Mouse (Mus musculus) monocyte, adult 2 months (primary cell): Measurements from ENCODE around the gene Calml3.

Experiments
- DNase-seq, 2 experiments: peaks; one replicate each; pipeline ENCODE4 v3.0.0; 2022; ENCODE audit warnings: low spot score in 2 of 2, low read depth in 1 of 2

The Calml3 gene

GRCm38 (mm10) chr13:3782499-3782898 lies 21.6 kb downstream of the Calml3 start:
- DNase-seq: no peak

GRCm38 (mm10) chr13:3779575-3780226 lies 24.4 kb downstream of the Calml3 start:
- no peak for DNase-seq

DNA sequence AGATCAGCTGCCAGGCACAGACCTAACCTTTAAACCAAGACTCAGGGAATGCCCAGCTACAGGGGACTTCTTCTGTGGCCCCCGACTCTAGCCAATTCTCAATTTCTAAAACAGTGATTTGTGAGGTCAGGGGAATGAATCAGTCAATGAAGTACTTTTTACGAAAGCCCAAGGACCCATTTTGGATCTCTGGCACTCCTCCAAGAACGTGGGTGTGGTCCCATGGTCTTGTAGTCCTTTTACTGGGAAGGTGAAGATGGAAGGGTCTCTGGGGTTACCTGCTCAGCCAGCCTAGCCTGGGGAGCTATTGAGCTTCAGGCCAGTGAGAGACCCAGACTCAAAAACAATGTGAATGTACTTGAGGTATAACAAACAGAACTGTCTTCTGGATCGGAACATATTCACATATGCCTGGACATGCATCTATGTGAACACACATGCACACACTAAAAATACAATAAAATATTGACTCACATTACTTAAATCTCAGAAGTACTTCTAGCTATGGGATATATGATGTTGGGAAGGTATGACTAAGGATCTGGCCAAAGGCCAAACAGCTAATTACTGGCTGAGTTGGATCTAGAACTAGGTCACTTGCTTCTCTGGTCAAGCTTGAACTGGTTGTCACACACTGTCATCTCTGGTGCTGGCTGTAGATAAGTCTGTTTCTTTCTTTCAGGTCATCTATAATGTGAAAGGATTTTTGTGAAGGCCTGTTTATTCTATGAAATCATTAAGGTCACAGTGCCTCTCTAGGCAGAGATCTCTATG lies 25.3 kb downstream of the Calml3 start:
- no peak for DNase-seq

- no peak for DNase-seq
Observed at GRCm38 (mm10) chr13:3777216-3777912, 26.8 kb downstream of the Calml3 start.

- no peak for DNase-seq
Observed at GRCm38 (mm10) chr13:3776446-3776845, 27.7 kb downstream of the Calml3 start.

- DNase-seq: no peak
Observed at GRCm38 (mm10) chr13:3774991-3775390, 29.1 kb downstream of the Calml3 start.

DNA sequence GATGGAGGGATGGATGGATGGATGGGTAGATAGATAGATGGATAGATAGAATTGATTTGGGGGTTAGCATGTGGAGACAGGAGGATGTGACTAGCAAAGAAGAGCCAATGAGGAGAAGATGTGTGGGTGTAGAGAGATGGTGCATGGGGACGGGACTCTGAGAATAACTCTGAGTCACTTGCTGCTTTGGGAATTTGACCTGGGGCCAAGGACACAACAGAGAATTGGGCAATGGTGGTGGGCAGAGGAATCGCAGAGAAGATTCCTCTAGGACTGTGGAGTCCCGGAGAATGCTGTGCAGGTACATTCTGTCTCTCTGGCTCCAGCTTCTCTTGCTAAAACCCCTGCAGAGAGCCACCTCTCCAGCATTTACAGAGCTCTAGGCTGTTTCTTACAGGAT lies 29.8 kb downstream of the Calml3 start:
- DNase-seq: no peak

DNA sequence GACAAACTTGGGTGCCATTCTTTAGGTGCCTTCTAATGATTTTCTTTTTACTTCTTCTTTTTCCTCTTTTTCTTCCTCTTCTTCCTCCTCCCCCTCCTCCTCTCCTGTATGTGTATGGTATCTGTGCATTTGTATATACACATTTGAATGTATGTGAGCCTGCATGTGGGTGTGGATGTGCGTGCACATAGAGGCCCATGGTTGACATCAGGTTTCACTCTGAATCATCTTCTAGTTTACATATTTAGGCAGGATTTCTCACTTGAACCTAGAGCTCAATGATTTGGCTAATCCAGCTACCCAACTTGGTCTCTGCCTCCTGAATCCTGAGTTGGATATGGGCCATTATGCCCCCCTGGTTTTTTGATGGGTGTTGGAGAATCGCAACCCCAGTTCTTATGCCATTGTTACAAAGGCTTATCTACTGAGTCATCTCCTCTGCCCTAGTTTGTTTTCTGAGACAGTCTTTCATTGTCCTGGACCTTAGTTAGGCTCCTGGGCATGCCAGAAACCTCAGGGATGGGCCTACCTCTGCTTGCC lies 30.9 kb downstream of the Calml3 start:
- no peak for DNase-seq

DNA sequence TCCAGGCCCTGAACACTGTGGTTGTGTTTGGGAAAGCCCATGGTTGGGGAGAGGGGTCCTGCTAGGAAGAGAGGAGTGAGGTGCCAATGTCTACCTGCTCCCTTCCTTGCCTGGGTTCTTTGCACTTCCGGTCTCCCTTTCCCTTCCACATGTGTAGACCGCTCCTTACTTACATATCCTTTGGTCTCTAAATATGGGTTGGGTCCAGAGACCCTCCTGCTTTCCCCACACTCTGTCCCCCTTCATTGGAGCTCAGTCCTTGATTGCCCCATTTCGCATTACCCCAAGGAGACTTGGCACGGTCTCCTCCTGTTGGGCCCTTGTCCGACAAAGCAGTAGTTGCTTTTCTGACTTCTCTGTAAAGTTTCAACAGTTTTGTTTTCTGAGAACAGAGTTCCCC lies 32.9 kb downstream of the Calml3 start:
- no peak for DNase-seq

- no peak for DNase-seq
Observed at GRCm38 (mm10) chr13:3770170-3771024, 33.7 kb downstream of the Calml3 start.

DNA sequence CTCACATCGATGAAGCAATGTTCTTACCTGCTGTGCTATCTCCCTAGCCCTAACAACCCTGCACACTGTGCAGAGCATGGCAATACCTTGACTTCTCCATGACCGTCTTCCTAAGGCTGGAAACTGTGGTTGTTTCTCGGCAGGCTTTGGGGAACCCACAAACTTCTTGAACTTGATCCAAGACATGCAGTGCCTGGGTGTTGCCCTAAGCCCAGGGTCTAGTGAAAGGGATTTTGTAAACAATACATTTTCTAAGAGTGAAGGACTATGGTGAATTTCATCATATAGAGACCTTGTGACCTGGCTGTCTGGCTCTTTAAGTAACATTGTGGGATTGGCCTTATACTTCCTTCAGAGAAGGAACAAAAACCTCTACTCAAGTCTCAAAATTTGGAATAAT lies 34.6 kb downstream of the Calml3 start:
- no peak for DNase-seq

GRCm38 (mm10) chr13:3768621-3769020 lies 35.5 kb downstream of the Calml3 start:
- no peak for DNase-seq

DNA sequence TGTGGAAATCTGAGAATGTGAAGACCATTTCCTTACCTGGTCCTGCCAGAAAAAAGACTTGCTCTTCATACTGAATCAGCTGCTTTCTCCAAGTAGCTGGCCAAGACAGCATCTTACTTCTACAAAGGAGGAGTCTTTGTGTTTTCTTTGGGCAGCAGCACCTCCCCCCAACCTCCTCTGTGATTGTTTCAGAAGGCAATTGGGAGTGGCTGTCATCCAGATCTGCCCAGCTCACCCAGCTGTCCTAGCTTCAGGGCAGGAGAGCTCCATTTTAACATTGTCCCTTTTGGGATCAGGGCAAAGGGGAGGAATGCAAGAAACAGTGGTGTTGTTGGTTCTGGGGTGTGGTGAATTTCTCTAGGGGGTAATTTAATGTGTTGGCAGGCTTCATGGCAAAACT lies 37.0 kb downstream of the Calml3 start:
- no peak for DNase-seq

DNA sequence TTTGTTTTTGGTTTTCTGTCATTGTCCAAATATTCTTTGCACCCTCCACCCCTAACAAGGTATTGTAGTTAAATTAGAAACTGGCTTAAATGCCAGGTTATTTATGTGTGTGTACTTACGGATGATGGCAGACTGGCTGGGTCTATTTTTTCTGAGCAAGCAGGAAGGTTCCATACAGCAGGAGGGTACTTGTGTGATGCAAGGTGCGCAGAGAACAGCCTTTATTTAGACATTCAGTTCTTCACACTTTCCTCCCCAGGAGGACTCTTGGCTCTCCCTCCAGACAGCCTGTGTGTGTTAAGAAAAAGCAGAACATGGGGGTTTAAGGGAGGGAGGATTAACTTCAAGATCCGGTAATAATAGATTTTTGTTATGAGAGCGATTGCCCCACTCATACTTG lies 38.3 kb downstream of the Calml3 start:
- no peak for DNase-seq

DNA sequence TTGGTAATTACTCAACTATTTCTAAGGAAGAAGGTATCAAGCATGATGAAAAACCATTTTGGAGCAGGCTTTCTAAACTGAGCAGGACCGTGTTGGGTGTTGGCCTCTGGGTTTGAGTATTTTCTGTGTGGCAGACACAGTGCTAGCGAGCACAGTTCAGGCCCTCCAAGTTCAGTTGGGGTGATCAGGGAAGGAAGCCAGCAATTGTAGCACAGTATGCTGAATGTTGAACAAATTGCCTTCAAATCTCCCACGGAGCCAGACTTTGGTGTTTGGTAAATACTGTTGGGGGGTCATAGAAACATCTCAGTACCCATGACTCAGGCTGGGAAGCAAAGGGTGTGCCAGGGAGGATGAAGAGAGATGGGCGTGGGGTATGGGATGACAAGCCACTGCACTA lies 43.0 kb downstream of the Calml3 start:
- no peak for DNase-seq

GRCm38 (mm10) chr13:3758347-3758746 lies 45.8 kb downstream of the Calml3 start:
- no peak for DNase-seq

DNA sequence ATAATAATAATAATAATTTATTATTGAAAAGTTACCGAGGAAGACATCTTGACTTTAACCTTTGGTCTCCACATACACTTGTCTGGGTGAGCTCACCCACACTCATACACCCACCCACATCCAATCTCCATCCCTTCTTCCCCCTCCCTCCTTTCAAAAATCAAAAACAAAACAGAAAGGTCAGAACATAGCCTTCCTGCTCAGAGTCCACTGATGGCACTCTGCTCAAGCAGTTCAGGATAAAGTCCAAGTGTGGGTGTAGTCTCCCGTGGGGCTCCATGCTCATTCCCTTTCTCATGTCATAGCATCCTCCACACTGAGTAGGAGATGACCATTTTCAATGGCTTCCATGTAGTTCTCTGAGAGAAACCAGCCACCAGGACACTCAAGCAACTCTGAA lies 50.8 kb downstream of the Calml3 start:
- no peak for DNase-seq
